Mouse (Mus musculus): ENCODE results near the gene Vmn1r7. TPM values are rescaled to one million over a fixed set of nuclear protein-coding genes. Genes with fewer than 3 reads are reported as not detected.
"Not testable (repeated sequence)": the region's sequence is repeated elsewhere in the genome, so short reads cannot be mapped to it uniquely, and the experiment has no call there.

Vmn1r7 gene
- not detected in 2 replicates for polyA plus RNA-seq (2012; ENCODE audit: insufficient read depth, low replicate concordance)

GRCm38 (mm10) chr6:57025224-57025623 lies at the start of gene Vmn1r7:
Vmn1r7 (minus strand) TSS chr6:57025324.
- not testable (repeated sequence) for H3K36me3 ChIP-seq (replicated peaks; ENCODE audit: low read length); H3K4me3 ChIP-seq (replicated peaks); H3K9me3 ChIP-seq; H3K27me3 ChIP-seq (replicated peaks); H3K4me1 ChIP-seq

DNA sequence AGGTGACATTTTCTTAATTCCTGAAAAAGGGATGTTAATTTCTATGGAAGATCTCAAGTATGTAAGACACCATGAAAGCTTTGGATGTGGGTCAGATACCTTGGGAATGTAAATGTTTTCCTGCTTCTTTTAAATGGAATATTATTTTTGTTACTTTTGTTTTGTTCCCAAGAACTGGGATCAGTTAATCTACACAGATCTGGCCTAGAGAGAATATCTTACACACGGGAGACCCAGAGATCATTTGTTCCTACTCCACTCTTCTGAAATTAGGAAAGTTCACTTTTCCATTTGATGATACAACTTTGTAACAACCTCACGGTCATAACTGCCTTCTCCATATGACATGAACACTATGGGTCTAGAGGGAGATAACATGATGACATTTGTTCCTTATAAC lies 41.4 kb upstream of the Vmn1r7 start, which contains the start of gene Vmn1r9:
TSS of gene Vmn1r9 (plus strand) at position 301 of the 400 bp plus-strand sequence.
- Histone ChIP-seq H3K4me1 (no peaks in the 10 kb centered on the region), H3K27me3 (replicated peaks) (no peaks in the 10 kb centered on the region), H3K9me3 (no peaks in the 10 kb centered on the region), H3K36me3 (replicated peaks; ENCODE audit: low read length) (no peaks in the 10 kb centered on the region), H3K4me3 (replicated peaks) (no peak within 1 kb of the TSS)
- TF ChIP-seq GATA1 (IDR thresholded peaks at IDR 0.05; ENCODE audit: borderline replicate concordance, low read length) (no peak), FLI1 (IDR thresholded peaks at IDR 0.05; ENCODE audit: low read length) (no peak)

DNA sequence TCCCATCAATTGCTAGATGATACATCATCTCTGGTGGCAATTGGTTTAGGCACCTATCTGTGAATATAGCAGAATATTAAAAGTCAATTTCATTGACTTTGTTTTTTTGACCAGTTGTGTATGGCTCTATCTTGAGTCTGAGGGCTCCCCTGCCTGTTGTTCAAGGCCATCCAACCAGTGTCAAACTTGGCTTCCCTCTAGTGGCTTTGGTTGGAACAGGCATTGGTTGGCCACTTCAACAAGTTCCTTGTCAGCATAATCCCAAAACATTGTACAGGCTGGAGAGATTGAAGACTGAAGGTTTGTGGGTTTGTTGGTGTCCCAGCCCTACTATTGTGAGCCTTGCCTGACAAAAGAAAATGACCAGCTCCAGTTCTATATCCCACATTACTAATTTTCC lies 38.6 kb upstream of the Vmn1r7 start:
- Histone ChIP-seq H3K27me3 (replicated peaks) (no peaks in the 10 kb centered on the region), H3K36me3 (replicated peaks; ENCODE audit: low read length) (no peaks in the 10 kb centered on the region), H3K4me3 (replicated peaks) (no peak overlapping the region), H3K4me1 (no peaks in the 10 kb centered on the region), H3K9me3 (no peaks in the 10 kb centered on the region)
- no peak for TF ChIP-seq GATA1 (IDR thresholded peaks at IDR 0.05; ENCODE audit: borderline replicate concordance, low read length)
- no peak for TF ChIP-seq FLI1 (IDR thresholded peaks at IDR 0.05; ENCODE audit: low read length)

- H3K36me3 ChIP-seq (replicated peaks; ENCODE audit: low read length), result no peaks in the 10 kb centered on the region
These were observed 9.6 kb upstream of the Vmn1r7 start for GRCm38 (mm10) chr6:57034674-57035073.

GRCm38 (mm10) chr6:57031984-57032383 lies 6.9 kb upstream of the Vmn1r7 start, which contains the start of gene Vmn1r8:
Vmn1r8 (plus strand) TSS chr6:57032284.
- H3K9me3 ChIP-seq, result peaks cover 3% of the 10 kb centered on the region; the same call in 1 of the 2 replicates
- no peaks in the 10 kb centered on the region for H3K36me3 ChIP-seq (replicated peaks; ENCODE audit: low read length)
- H3K4me1 ChIP-seq, result no peaks in the 10 kb centered on the region
- H3K27me3 ChIP-seq (replicated peaks), result no peaks in the 10 kb centered on the region
- H3K4me3 ChIP-seq (replicated peaks), result no peak within 1 kb of the TSS
- no peak for TF ChIP-seq GATA1 (IDR thresholded peaks at IDR 0.05; ENCODE audit: borderline replicate concordance, low read length)
- TF ChIP-seq FLI1 (IDR thresholded peaks at IDR 0.05; ENCODE audit: low read length), result no peak

More at GRCm38 (mm10) chr6:57034674-57035073, 9.6 kb upstream of the Vmn1r7 start:
- no peak overlapping the region for H3K4me3 ChIP-seq (replicated peaks)
- no peaks in the 10 kb centered on the region for H3K9me3 ChIP-seq
- H3K27me3 ChIP-seq (replicated peaks), result no peaks in the 10 kb centered on the region
- TF ChIP-seq GATA1 (IDR thresholded peaks at IDR 0.05; ENCODE audit: borderline replicate concordance, low read length) (no peak), FLI1 (IDR thresholded peaks at IDR 0.05; ENCODE audit: low read length) (no peak)
- no peaks in the 10 kb centered on the region for H3K4me1 ChIP-seq

- Histone ChIP-seq H3K36me3 (replicated peaks; ENCODE audit: low read length) (no peaks in the 10 kb centered on the region), H3K9me3 (peaks cover 4% of the 10 kb centered on the region), H3K4me1 (no peaks in the 10 kb centered on the region), H3K27me3 (replicated peaks) (no peaks in the 10 kb centered on the region), H3K4me3 (replicated peaks) (no peak within 1 kb of the TSS)
- no peak for TF ChIP-seq FLI1 (IDR thresholded peaks at IDR 0.05; ENCODE audit: low read length)
- no peak for TF ChIP-seq GATA1 (IDR thresholded peaks at IDR 0.05; ENCODE audit: borderline replicate concordance, low read length)
These were observed 28.2 kb downstream of the Vmn1r7 start, which contains the start of gene Vmn1r6 for GRCm38 (mm10) chr6:56996943-56997342. Vmn1r6 (plus strand) TSS chr6:56997243.

Other genes with a start within 250 kb of the Vmn1r7 start
- gene Kbtbd2, start 227.5 kb downstream of the Vmn1r7 start, polyA plus RNA-seq (2012; ENCODE audit: insufficient read depth, low replicate concordance), result 0.78 and 2.1 TPM in 2 replicates
- 0.94 TPM in 1 of 2 replicates, not detected in the other for gene Fkbp9, start 193.3 kb downstream of the Vmn1r7 start, polyA plus RNA-seq (2012; ENCODE audit: insufficient read depth, low replicate concordance)
- 96.8 and 108 TPM in 2 replicates for gene Nt5c3, start 101.4 kb downstream of the Vmn1r7 start, polyA plus RNA-seq (2012; ENCODE audit: insufficient read depth, low replicate concordance)
- not detected in 2 replicates for gene Vmn1r4, start 101.3 kb downstream of the Vmn1r7 start, polyA plus RNA-seq (2012; ENCODE audit: insufficient read depth, low replicate concordance)
- not detected in 2 replicates for gene Vmn1r5, start 55.1 kb downstream of the Vmn1r7 start, polyA plus RNA-seq (2012; ENCODE audit: insufficient read depth, low replicate concordance)
- gene Vmn1r6, start 28.1 kb downstream of the Vmn1r7 start, polyA plus RNA-seq (2012; ENCODE audit: insufficient read depth, low replicate concordance), result not detected in 2 replicates
- not detected in 2 replicates for gene Vmn1r8, start 7.0 kb upstream of the Vmn1r7 start, polyA plus RNA-seq (2012; ENCODE audit: insufficient read depth, low replicate concordance)
- not detected in 2 replicates for gene Vmn1r9, start 41.5 kb upstream of the Vmn1r7 start, polyA plus RNA-seq (2012; ENCODE audit: insufficient read depth, low replicate concordance)
- not detected in 2 replicates for gene Vmn1r10, start 84.1 kb upstream of the Vmn1r7 start, polyA plus RNA-seq (2012; ENCODE audit: insufficient read depth, low replicate concordance)
- gene Vmn1r11, start 108.1 kb upstream of the Vmn1r7 start, polyA plus RNA-seq (2012; ENCODE audit: insufficient read depth, low replicate concordance), result not detected in 2 replicates
- not detected in 2 replicates for gene Vmn1r12, start 131.6 kb upstream of the Vmn1r7 start, polyA plus RNA-seq (2012; ENCODE audit: insufficient read depth, low replicate concordance)
- gene Vmn1r13, start 178.0 kb upstream of the Vmn1r7 start, polyA plus RNA-seq (2012; ENCODE audit: insufficient read depth, low replicate concordance), result not detected in 2 replicates
- gene Vmn1r14, start 206.4 kb upstream of the Vmn1r7 start, polyA plus RNA-seq (2012; ENCODE audit: insufficient read depth, low replicate concordance), result not detected in 2 replicates
- not detected in 2 replicates for gene Vmn1r15, start 232.6 kb upstream of the Vmn1r7 start, polyA plus RNA-seq (2012; ENCODE audit: insufficient read depth, low replicate concordance)